21 mouse cellular contexts compared by ENCODE assay signal in genomic region chr10:23088764-23089163, GRCm38 (mm10).
"Had no signal": no experiment of that assay in that cellular context is flagged by ENCODE, and none has a peak within 500 bp of the region (broad histone marks: within the 10 kb centered on the region; RNA-seq: fewer than 3 reads in every experiment).

No protein-coding gene starts in this region.

- H3K27ac ChIP-seq: limb, embryonic 13.5 days; liver, embryonic 15.5 days; midbrain, embryonic 12.5 days; midbrain, embryonic 15.5 days; neural tube, embryonic 12.5 days; neural tube, embryonic 15.5 days; stomach, postnatal 0 days had no signal

- H3K4me1 ChIP-seq: liver, embryonic 15.5 days; midbrain, embryonic 12.5 days; midbrain, embryonic 15.5 days; neural tube, embryonic 12.5 days; neural tube, embryonic 15.5 days had no signal

- ATAC-seq: intestine, embryonic 16.5 days; midbrain, embryonic 15.5 days had no signal

- DNase-seq: kidney, adult 18-20 months; kidney, adult 9 months; kidney, postnatal 14 days; kidney, postnatal 4 days; left cerebral cortex, postnatal 4 days; lung, adult 18-20 months; lung, postnatal 36 days; right cerebral cortex, adult 18-20 months; right cerebral cortex, postnatal 14 days; right cerebral cortex, postnatal 4 days; thymus, adult 2 months; thymus, postnatal 14 days; thymus, postnatal 4 days had no signal

- H3K9me3 ChIP-seq: limb, embryonic 13.5 days; liver, embryonic 15.5 days; midbrain, embryonic 12.5 days; midbrain, embryonic 15.5 days; neural tube, embryonic 12.5 days; neural tube, embryonic 15.5 days had no signal

- H3K27me3 ChIP-seq: limb, embryonic 13.5 days; liver, embryonic 15.5 days; midbrain, embryonic 12.5 days; midbrain, embryonic 15.5 days; neural tube, embryonic 12.5 days; neural tube, embryonic 15.5 days had no signal

- H3K4me2 ChIP-seq: limb, embryonic 13.5 days; liver, embryonic 15.5 days; midbrain, embryonic 12.5 days; midbrain, embryonic 15.5 days; neural tube, embryonic 12.5 days; neural tube, embryonic 15.5 days had no signal

- H3K36me3 ChIP-seq: limb, embryonic 13.5 days; liver, embryonic 15.5 days; midbrain, embryonic 12.5 days; midbrain, embryonic 15.5 days; neural tube, embryonic 12.5 days; neural tube, embryonic 15.5 days had no signal

- H3K4me3 ChIP-seq: limb, embryonic 13.5 days; liver, embryonic 15.5 days; midbrain, embryonic 12.5 days; midbrain, embryonic 15.5 days; neural tube, embryonic 12.5 days; neural tube, embryonic 15.5 days had no signal

- H3K9ac ChIP-seq: limb, embryonic 13.5 days; liver, embryonic 15.5 days; midbrain, embryonic 12.5 days; midbrain, embryonic 15.5 days; neural tube, embryonic 12.5 days; neural tube, embryonic 15.5 days had no signal
